Mouse (Mus musculus): ENCODE results near the gene Prmt8. TPM values are rescaled to one million over a fixed set of nuclear protein-coding genes. Genes with fewer than 3 reads are reported as not detected.

The Prmt8 gene
- polyA plus RNA-seq, 1 experiment from 2014 or later: 0.09 TPM

DNA sequence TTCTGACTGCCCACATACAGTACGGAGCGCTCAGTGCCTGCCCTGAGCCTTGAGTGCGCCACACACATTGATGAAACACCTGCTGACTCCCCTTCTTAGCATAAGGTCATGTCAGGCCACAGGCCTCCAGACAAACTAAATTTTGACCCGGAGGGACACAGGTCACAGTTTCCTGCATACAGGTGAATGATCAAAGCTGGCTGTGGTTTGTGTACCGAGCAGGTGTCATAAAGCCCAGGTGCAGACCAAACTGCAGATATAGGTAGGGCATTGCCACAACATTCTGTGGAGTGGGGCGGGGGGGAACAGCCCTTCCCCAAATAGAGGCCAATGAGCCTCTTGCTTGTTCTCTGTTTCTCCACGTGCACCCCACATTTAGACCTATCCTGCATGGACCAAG lies 88.5 kb downstream of the Prmt8 start:
- WGBS: 90% methylated on average over 7 of the region's 7 CpGs
- Histone ChIP-seq H3K36me3 (ENCODE audit: control insufficient read depth, insufficient read depth, low read length) (no peaks in the 10 kb centered on the region), H3K4me3 (ENCODE audit: control insufficient read depth in 1 of 2, insufficient read depth in 1 of 2, low read depth in 1 of 2, low read length in 2 of 2) (no peak overlapping the region), H3K27me3 (ENCODE audit: control insufficient read depth, insufficient read depth, low read length) (no peaks in the 10 kb centered on the region), H3K9ac (ENCODE audit: low read length) (no peak overlapping the region), H3K4me2 (ENCODE audit: low read length) (no peak overlapping the region), H3K27ac (replicated peaks in 1 of 2; ENCODE audit: control insufficient read depth in 1 of 2, insufficient read depth in 1 of 2, low read depth in 2 of 2, low read length in 2 of 2) (no peak overlapping the region), H3K9me3 (ENCODE audit: control insufficient read depth, low read length) (no peaks in the 10 kb centered on the region), H3K4me1 (ENCODE audit: control insufficient read depth in 2 of 2, insufficient read depth in 2 of 2, low read length in 2 of 2) (peaks cover 4 to 6% of the 10 kb centered on the region in 2 experiments; a peak in 3 of 4 replicates)
- no peak for ATAC-seq (ENCODE audit: insufficient number of reproducible peaks, insufficient read depth, low FRiP score, low read depth)

DNA sequence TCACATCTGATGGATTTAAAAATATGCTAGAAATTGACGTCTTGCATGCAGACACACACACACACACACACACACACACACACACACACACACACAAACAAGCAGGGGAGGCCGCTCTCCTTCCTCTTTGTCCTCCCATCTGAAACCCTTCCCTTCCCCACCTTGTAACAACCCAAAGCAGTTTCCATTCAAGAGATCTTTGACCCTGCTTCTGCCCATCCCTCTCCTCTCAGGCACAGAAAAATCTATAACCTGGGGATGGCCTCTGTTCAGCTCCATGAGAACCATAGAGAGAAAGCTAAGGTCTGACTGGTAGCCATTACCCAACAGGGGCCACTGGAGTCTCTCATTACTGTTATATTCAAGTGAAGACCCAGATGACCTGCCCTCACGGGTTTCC lies 90.3 kb downstream of the Prmt8 start:
- Histone ChIP-seq H3K27ac (replicated peaks in 1 of 2; ENCODE audit: control insufficient read depth in 1 of 2, insufficient read depth in 1 of 2, low read depth in 2 of 2, low read length in 2 of 2) (no peak overlapping the region), H3K4me1 (ENCODE audit: control insufficient read depth in 2 of 2, insufficient read depth in 2 of 2, low read length in 2 of 2) (peaks cover 4 to 6% of the 10 kb centered on the region in 2 experiments; a peak in 3 of 4 replicates), H3K9me3 (ENCODE audit: control insufficient read depth, low read length) (no peaks in the 10 kb centered on the region), H3K9ac (ENCODE audit: low read length) (no peak overlapping the region), H3K27me3 (ENCODE audit: control insufficient read depth, insufficient read depth, low read length) (no peaks in the 10 kb centered on the region), H3K4me3 (ENCODE audit: control insufficient read depth in 1 of 2, insufficient read depth in 1 of 2, low read depth in 1 of 2, low read length in 2 of 2) (no peak overlapping the region), H3K36me3 (ENCODE audit: control insufficient read depth, insufficient read depth, low read length) (no peaks in the 10 kb centered on the region), H3K4me2 (ENCODE audit: low read length) (no peak overlapping the region)
- WGBS: 87% methylated on average over 3 of the region's 3 CpGs
- ATAC-seq (ENCODE audit: insufficient number of reproducible peaks, insufficient read depth, low FRiP score, low read depth): no peak

DNA sequence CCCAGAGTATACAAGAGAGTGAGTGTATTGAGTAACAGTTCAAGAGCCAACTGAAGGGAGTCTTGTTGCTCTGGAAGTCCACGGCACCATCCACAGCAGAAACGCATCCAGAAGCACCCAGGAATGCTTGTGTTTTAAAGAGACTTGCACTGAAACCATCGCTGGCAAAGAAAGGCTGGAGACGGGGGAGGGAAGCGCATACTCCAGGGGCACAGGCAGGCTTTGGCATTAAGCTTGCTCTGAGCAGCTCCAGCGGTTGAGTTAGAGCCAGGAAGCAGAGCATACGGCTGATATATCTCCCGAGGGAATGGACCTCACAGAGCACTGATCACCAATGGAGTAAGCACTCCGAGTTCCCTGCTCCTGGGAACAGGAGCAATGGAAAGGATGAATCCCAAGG lies 91.0 kb downstream of the Prmt8 start:
- no peak for ATAC-seq (ENCODE audit: insufficient number of reproducible peaks, insufficient read depth, low FRiP score, low read depth)
- Histone ChIP-seq H3K4me3 (ENCODE audit: control insufficient read depth in 1 of 2, insufficient read depth in 1 of 2, low read depth in 1 of 2, low read length in 2 of 2) (no peak overlapping the region), H3K4me2 (ENCODE audit: low read length) (no peak overlapping the region), H3K36me3 (ENCODE audit: control insufficient read depth, insufficient read depth, low read length) (no peaks in the 10 kb centered on the region), H3K27me3 (ENCODE audit: control insufficient read depth, insufficient read depth, low read length) (no peaks in the 10 kb centered on the region), H3K27ac (replicated peaks in 1 of 2; ENCODE audit: control insufficient read depth in 1 of 2, insufficient read depth in 1 of 2, low read depth in 2 of 2, low read length in 2 of 2) (no peak overlapping the region), H3K9me3 (ENCODE audit: control insufficient read depth, low read length) (no peaks in the 10 kb centered on the region), H3K9ac (ENCODE audit: low read length) (no peak overlapping the region), H3K4me1 (ENCODE audit: control insufficient read depth in 2 of 2, insufficient read depth in 2 of 2, low read length in 2 of 2) (no peaks in the 10 kb centered on the region; a peak in 1 of 4 replicates)
- WGBS: 69% methylated on average over 9 of the region's 9 CpGs

DNA sequence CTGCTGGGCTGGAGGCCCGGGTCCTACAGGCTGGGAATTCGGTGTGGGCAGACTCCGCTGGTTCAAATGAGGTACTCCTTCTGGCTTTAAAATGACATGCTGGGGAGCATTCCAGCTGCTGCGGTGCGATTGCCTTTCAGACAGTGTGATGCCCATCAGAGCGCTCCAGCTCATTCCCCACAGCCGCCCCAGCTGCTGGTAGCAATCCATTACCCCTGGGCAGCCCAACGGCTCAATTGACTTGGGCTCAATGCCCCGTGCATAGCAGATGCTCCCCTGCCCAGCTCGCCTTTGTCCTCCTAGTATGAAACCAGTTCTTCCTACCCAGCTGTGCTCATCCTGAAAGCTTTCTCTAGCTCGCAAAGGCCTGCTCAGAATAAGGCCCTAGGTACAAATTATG lies 92.4 kb downstream of the Prmt8 start:
- Histone ChIP-seq H3K9ac (ENCODE audit: low read length) (no peak overlapping the region), H3K9me3 (ENCODE audit: control insufficient read depth, low read length) (no peaks in the 10 kb centered on the region), H3K36me3 (ENCODE audit: control insufficient read depth, insufficient read depth, low read length) (no peaks in the 10 kb centered on the region), H3K27ac (replicated peaks in 1 of 2; ENCODE audit: control insufficient read depth in 1 of 2, insufficient read depth in 1 of 2, low read depth in 2 of 2, low read length in 2 of 2) (no peak overlapping the region), H3K4me2 (ENCODE audit: low read length) (no peak overlapping the region), H3K27me3 (ENCODE audit: control insufficient read depth, insufficient read depth, low read length) (no peaks in the 10 kb centered on the region), H3K4me3 (ENCODE audit: control insufficient read depth in 1 of 2, insufficient read depth in 1 of 2, low read depth in 1 of 2, low read length in 2 of 2) (no peak overlapping the region), H3K4me1 (ENCODE audit: control insufficient read depth in 2 of 2, insufficient read depth in 2 of 2, low read length in 2 of 2) (peaks cover 0 to 4% of the 10 kb centered on the region in 2 experiments; a peak in 2 of 4 replicates)
- ATAC-seq (ENCODE audit: insufficient number of reproducible peaks, insufficient read depth, low FRiP score, low read depth): no peak
- WGBS: 84% methylated on average over 11 of the region's 11 CpGs

DNA sequence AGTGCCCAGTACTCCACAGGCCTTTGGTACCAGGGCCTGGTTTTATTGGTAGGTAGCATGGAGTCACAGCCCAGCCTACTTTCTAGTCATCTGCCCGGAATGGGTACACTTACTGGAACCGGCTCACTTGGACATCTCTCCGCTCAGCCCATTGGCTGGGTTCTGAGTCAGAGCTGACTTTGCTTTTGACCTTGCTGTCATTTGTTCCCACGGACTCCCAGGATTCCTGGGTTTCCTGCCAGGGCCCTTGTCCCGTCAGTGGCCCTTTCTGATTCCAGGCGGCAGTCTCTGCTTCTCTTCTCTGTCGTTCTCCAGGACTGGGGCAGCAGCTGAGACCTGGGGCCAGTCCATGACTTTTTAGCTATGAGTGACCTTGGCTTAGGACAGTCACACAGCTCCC lies 97.2 kb downstream of the Prmt8 start:
- H3K36me3 ChIP-seq (ENCODE audit: control insufficient read depth, insufficient read depth, low read length): no peaks in the 10 kb centered on the region
- H3K4me2 ChIP-seq (ENCODE audit: low read length): no peak overlapping the region
- no peak overlapping the region for H3K27ac ChIP-seq (replicated peaks in 1 of 2; ENCODE audit: control insufficient read depth in 1 of 2, insufficient read depth in 1 of 2, low read depth in 2 of 2, low read length in 2 of 2)
- no peak overlapping the region for H3K4me3 ChIP-seq (ENCODE audit: control insufficient read depth in 1 of 2, insufficient read depth in 1 of 2, low read depth in 1 of 2, low read length in 2 of 2)
- no peak overlapping the region for H3K9ac ChIP-seq (ENCODE audit: low read length)
- no peak for ATAC-seq (ENCODE audit: insufficient number of reproducible peaks, insufficient read depth, low FRiP score, low read depth)
- WGBS: 58% methylated on average over 7 of the region's 7 CpGs
- H3K27me3 ChIP-seq (ENCODE audit: control insufficient read depth, insufficient read depth, low read length): no peaks in the 10 kb centered on the region
- peaks cover 0 to 7% of the 10 kb centered on the region in 2 experiments; a peak in 2 of 4 replicates for H3K4me1 ChIP-seq (ENCODE audit: control insufficient read depth in 2 of 2, insufficient read depth in 2 of 2, low read length in 2 of 2)
- H3K9me3 ChIP-seq (ENCODE audit: control insufficient read depth, low read length): 0 out of 2 replicates have a peak, but pooled peaks cover 3% of the 10 kb centered on the region

DNA sequence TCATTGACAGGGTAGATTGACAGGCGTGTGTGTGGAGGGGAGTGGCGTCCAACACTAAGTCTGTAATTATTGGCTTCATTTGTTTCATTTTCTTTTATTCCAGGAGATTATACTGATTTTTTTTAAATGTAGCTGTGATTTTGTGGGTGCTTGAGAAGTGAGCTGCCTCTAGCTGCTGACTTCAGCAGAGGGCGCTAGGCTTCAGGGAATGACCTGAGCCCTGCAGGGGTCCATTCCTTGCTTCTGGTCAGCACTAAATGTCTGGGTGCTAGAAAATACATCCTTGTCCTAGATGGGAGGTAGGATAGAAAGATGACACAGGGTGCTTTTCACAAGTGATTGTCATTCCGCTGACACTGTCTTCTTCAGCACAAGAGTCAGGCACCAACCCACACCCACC lies 99.2 kb downstream of the Prmt8 start:
- H3K27ac ChIP-seq (replicated peaks in 1 of 2; ENCODE audit: control insufficient read depth in 1 of 2, insufficient read depth in 1 of 2, low read depth in 2 of 2, low read length in 2 of 2): no peak overlapping the region
- WGBS: 86% methylated on average over 4 of the region's 4 CpGs
- ATAC-seq (ENCODE audit: insufficient number of reproducible peaks, insufficient read depth, low FRiP score, low read depth): no peak

DNA sequence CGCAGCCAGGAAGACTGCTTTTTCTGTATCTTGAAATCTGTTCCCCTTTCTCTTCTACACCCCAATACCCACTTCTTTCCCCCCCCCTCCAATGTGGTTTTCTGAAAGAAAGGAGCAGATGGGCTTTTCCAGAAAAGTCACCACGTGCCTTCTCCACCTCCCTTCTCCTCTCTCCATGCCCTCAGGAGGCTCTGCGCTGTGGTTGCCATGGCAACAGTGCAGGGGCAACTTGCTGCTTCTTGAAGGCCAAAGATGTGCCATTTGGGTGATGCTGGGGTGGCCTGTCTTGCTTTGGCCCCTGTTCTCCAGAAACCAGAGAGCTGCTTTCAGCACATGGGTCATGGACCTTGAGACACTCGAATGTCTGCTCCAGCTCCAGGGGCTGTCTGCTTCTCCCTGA lies 100.0 kb downstream of the Prmt8 start:
- WGBS: 72% methylated on average over 4 of the region's 4 CpGs
- ATAC-seq (ENCODE audit: insufficient number of reproducible peaks, insufficient read depth, low FRiP score, low read depth): no peak
- no peak overlapping the region for H3K9ac ChIP-seq (ENCODE audit: low read length)
- no peaks in the 10 kb centered on the region for H3K27me3 ChIP-seq (ENCODE audit: control insufficient read depth, insufficient read depth, low read length)
- no peaks in the 10 kb centered on the region for H3K36me3 ChIP-seq (ENCODE audit: control insufficient read depth, insufficient read depth, low read length)
- H3K9me3 ChIP-seq (ENCODE audit: control insufficient read depth, low read length): 0 out of 2 replicates have a peak, but pooled peaks cover 3% of the 10 kb centered on the region
- H3K4me3 ChIP-seq (ENCODE audit: control insufficient read depth in 1 of 2, insufficient read depth in 1 of 2, low read depth in 1 of 2, low read length in 2 of 2): no peak overlapping the region
- no peak overlapping the region for H3K27ac ChIP-seq (replicated peaks in 1 of 2; ENCODE audit: control insufficient read depth in 1 of 2, insufficient read depth in 1 of 2, low read depth in 2 of 2, low read length in 2 of 2)
- no peak overlapping the region for H3K4me2 ChIP-seq (ENCODE audit: low read length)
- H3K4me1 ChIP-seq (ENCODE audit: control insufficient read depth in 2 of 2, insufficient read depth in 2 of 2, low read length in 2 of 2): peaks cover 0 to 7% of the 10 kb centered on the region in 2 experiments; a peak in 2 of 4 replicates

More for the DNA sequence above, 99.2 kb downstream of the Prmt8 start:
- peaks cover 0 to 7% of the 10 kb centered on the region in 2 experiments; a peak in 2 of 4 replicates for H3K4me1 ChIP-seq (ENCODE audit: control insufficient read depth in 2 of 2, insufficient read depth in 2 of 2, low read length in 2 of 2)
- H3K9me3 ChIP-seq (ENCODE audit: control insufficient read depth, low read length): 0 out of 2 replicates have a peak, but pooled peaks cover 3% of the 10 kb centered on the region
- no peak overlapping the region for H3K4me3 ChIP-seq (ENCODE audit: control insufficient read depth in 1 of 2, insufficient read depth in 1 of 2, low read depth in 1 of 2, low read length in 2 of 2)
- H3K36me3 ChIP-seq (ENCODE audit: control insufficient read depth, insufficient read depth, low read length): no peaks in the 10 kb centered on the region
- H3K27me3 ChIP-seq (ENCODE audit: control insufficient read depth, insufficient read depth, low read length): no peaks in the 10 kb centered on the region
- H3K4me2 ChIP-seq (ENCODE audit: low read length): no peak overlapping the region
- no peak overlapping the region for H3K9ac ChIP-seq (ENCODE audit: low read length)

DNA sequence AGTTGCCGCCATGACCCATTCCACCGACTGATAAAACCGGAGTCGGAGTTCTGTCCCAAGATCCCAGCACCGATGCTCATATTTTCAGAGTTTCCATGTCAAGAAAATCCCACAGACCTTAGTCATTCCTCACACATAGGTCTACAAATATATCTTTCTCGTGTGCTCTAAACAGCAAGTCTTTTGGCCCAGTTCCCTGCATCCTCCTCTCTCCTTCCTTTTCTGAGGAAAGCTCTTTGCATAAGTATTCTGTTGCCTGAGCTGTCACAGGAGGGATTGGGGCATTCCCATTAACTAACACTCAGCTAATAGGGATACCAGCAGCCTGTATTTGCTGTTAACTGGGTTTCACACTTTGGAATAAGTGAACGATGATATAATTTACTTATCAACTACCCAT lies 106.0 kb downstream of the Prmt8 start:
- Histone ChIP-seq H3K27ac (replicated peaks in 1 of 2; ENCODE audit: control insufficient read depth in 1 of 2, insufficient read depth in 1 of 2, low read depth in 2 of 2, low read length in 2 of 2) (no peak overlapping the region), H3K4me3 (ENCODE audit: control insufficient read depth in 1 of 2, insufficient read depth in 1 of 2, low read depth in 1 of 2, low read length in 2 of 2) (no peak overlapping the region), H3K27me3 (ENCODE audit: control insufficient read depth, insufficient read depth, low read length) (no peaks in the 10 kb centered on the region), H3K9me3 (ENCODE audit: control insufficient read depth, low read length) (no peaks in the 10 kb centered on the region), H3K36me3 (ENCODE audit: control insufficient read depth, insufficient read depth, low read length) (no peaks in the 10 kb centered on the region), H3K4me2 (ENCODE audit: low read length) (no peak overlapping the region), H3K4me1 (ENCODE audit: control insufficient read depth in 2 of 2, insufficient read depth in 2 of 2, low read length in 2 of 2) (peaks cover 4 to 5% of the 10 kb centered on the region in 2 experiments; a peak in 2 of 4 replicates), H3K9ac (ENCODE audit: low read length) (no peak overlapping the region)
- no peak for ATAC-seq (ENCODE audit: insufficient number of reproducible peaks, insufficient read depth, low FRiP score, low read depth)
- WGBS: 53% methylated on average over 7 of the region's 7 CpGs

All from heart, embryonic 14.5 days (tissue).